ENCODE assay signal across 1 mouse cellular context in the genomic region with DNA sequence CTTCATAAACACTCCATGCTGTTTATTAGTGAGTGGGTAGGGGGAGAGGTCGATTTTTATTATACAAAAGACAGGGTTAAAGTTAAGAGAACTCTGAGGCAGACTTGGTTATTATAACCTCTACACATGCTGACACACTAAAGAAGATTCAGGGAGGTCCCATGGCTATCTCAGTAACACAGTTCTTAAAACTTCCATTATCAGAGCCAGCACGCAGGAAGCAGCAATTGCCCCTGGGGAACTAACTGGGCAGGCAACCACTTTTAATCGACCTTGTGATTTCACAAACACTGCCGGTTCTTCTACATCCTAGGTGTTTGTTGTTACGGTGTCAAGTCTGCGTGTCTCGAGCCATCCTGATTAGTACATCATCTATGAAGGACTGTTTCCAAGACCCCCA.
TF ChIP-seq lines count a peak whose summit lies in the region.

No protein-coding gene starts in this region.

TF ChIP-seq in MEL, 35 proteins besides CTCF, POLR2A, EP300 and RAD21:
- TF ChIP-seq ETS1 (IDR thresholded peaks at IDR 0.05; ENCODE audit: low read depth, low read length) (no peak), TCF12 (IDR thresholded peaks at IDR 0.05; ENCODE audit: low read depth, low read length) (peak; percentile 89), TBP (IDR thresholded peaks at IDR 0.05; ENCODE audit: low read depth, low read length) (0 out of 2 replicates have a peak, but pooled peaks have one; percentile 14), POLR2AphosphoS2 (IDR thresholded peaks at IDR 0.05; ENCODE audit: low read length) (no peak), GATA1 (IDR thresholded peaks at IDR 0.05; ENCODE audit: low read depth, low read length) (peak; percentile 80), CHD2 (IDR thresholded peaks at IDR 0.05; ENCODE audit: low read length) (no peak), POLR2AphosphoS5 (IDR thresholded peaks at IDR 0.05; ENCODE audit: borderline replicate concordance, low read depth, low read length) (no peak), TAL1 (IDR thresholded peaks at IDR 0.05; ENCODE audit: low read length) (peak; percentile 79), ZMIZ1 (IDR thresholded peaks at IDR 0.05; ENCODE audit: low read depth, low read length) (no peak), MYB (IDR thresholded peaks at IDR 0.05; ENCODE audit: low read depth, low read length) (no peak), RCOR1 (IDR thresholded peaks at IDR 0.05; ENCODE audit: low read depth, low read length) (peak; percentile 59; the same call in 1 of the 2 replicates)
